ENCODE assay signal across 20 mouse cellular contexts in the genomic region with DNA sequence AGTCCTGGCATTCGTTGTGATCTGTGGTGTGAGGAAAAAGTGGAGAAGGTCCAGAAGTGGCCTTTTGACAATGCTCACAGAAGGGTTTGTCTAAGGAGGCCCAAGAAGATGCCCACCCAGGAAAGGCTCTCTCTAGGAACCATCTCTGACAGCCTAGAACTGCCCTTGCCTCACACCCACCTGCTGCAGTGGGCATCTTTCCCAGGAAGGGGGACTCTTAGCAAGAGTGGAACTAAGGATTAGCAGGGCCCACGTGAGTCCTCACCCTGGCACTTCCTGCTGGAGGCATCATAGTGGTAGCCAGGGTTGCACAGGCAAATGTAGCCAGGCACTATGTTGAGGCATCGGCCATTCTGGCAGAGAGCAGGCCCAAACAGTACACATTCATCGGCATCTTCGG. TPM values are rescaled to one million over a fixed set of nuclear protein-coding genes. Genes with fewer than 3 reads are reported as not detected.
DNase-seq lines count a peak whose midpoint lies in the region; ATAC-seq lines count a peak whose summit lies in the region.
"Had no signal": no experiment of that assay in that cellular context is flagged by ENCODE, and none has a peak within 500 bp of the region (broad histone marks: within the 10 kb centered on the region; RNA-seq: fewer than 3 reads in every experiment).

No protein-coding gene starts in this region.

- no peaks in the 10 kb centered on the region for H3K36me3 ChIP-seq in embryonic facial prominence, embryonic 13.5 days
- H3K36me3 ChIP-seq in embryonic facial prominence, embryonic 10.5 days (replicated peaks), result no peaks in the 10 kb centered on the region

- no peak overlapping the region for H3K27ac ChIP-seq in embryonic facial prominence, embryonic 13.5 days
- no peak overlapping the region for H3K27ac ChIP-seq in embryonic facial prominence, embryonic 10.5 days (replicated peaks)
- H3K27ac ChIP-seq in brown adipose tissue, adult 24 weeks (replicated peaks; ENCODE audit: low read depth, low read length), result peak overlapping the region; percentile 46

- H3K4me1 ChIP-seq in embryonic facial prominence, embryonic 13.5 days, result peaks cover 10% of the 10 kb centered on the region; the same call in 1 of the 2 replicates
- peaks cover 13% of the 10 kb centered on the region for H3K4me1 ChIP-seq in embryonic facial prominence, embryonic 10.5 days
- peaks cover 17% of the 10 kb centered on the region for H3K4me1 ChIP-seq in brown adipose tissue, adult 24 weeks (ENCODE audit: control insufficient read depth, insufficient read depth, insufficient read length, low read length)

- H3K4me3 ChIP-seq in embryonic facial prominence, embryonic 13.5 days, result no peak overlapping the region
- no peak overlapping the region for H3K4me3 ChIP-seq in embryonic facial prominence, embryonic 10.5 days
- H3K4me3 ChIP-seq in brown adipose tissue, adult 24 weeks (ENCODE audit: insufficient read depth, low read depth, low read length), result no peak overlapping the region

- peak overlapping the region; percentile 27; the same call in 1 of the 2 replicates for H3K9ac ChIP-seq in embryonic facial prominence, embryonic 13.5 days

- 67% methylated on average over 5 of the region's 5 CpGs for whole genome bisulfite sequencing in embryonic facial prominence, embryonic 13.5 days
- 73% methylated on average over 5 of the region's 5 CpGs for WGBS in embryonic facial prominence, embryonic 10.5 days

- H3K9me3 ChIP-seq in embryonic facial prominence, embryonic 13.5 days, result no peaks in the 10 kb centered on the region
- no peaks in the 10 kb centered on the region for H3K9me3 ChIP-seq in embryonic facial prominence, embryonic 10.5 days
- H3K9me3 ChIP-seq: G1E had no signal

- no peak for ATAC-seq in embryonic facial prominence, embryonic 13.5 days (ENCODE audit: insufficient number of reproducible peaks, insufficient read depth, low FRiP score, low TSS enrichment, low read depth)
- ATAC-seq: activated CD4-positive, CD25-positive, alpha-beta regulatory T cell, adult 4 months; CD4-positive, CD25-positive, alpha-beta regulatory T cell, adult 4 months; Patski had no signal

- no peak overlapping the region for H3K4me2 ChIP-seq in embryonic facial prominence, embryonic 13.5 days

- H3K27me3 ChIP-seq in embryonic facial prominence, embryonic 13.5 days, result no peaks in the 10 kb centered on the region
- 0 out of 2 replicates have a peak, but pooled peaks cover 6% of the 10 kb centered on the region for H3K27me3 ChIP-seq in embryonic facial prominence, embryonic 10.5 days (replicated peaks; ENCODE audit: low read depth, poor library complexity, severe bottlenecking)
- H3K27me3 ChIP-seq: Patski had no signal

- DNase-seq in cerebellum, postnatal 10 days, result peak; percentile 62 to 64
- DNase-seq in cerebellum, adult 9-10 months, result no peak
- DNase-seq in cerebellum, postnatal 14 days, result peak; percentile 42 to 61
- DNase-seq in cerebellum, postnatal 4 days (ENCODE audit: low spot score in 2 of 2), result no peak
- no peak for DNase-seq in embryonic facial prominence, embryonic 10.5 days (ENCODE audit: low spot score)
- no peak for DNase-seq in thymus, postnatal 36 days
- DNase-seq: adrenal gland, adult 2 months; adrenal gland, adult 8-10 months; adrenal gland, postnatal 10 days; adrenal gland, postnatal 25 days; adrenal gland, postnatal 36 days; B cell, adult 2 months; cerebellum, adult 11 months; cerebellum, adult 11-12 months had no signal

RNA-seq across cellular contexts. Expression of a gene that starts 13.0 kb away (rescaled TPM):
- 154 and 156 TPM in 2 replicates for polyA plus RNA-seq in embryonic facial prominence, embryonic 13.5 days (2015; fragmentation: Nextera tagmentation; extraction: Ambion mirVana)
- polyA plus RNA-seq in embryonic facial prominence, embryonic 10.5 days (2016; fragmentation: Nextera tagmentation; extraction: Ambion mirVana), result 135 and 141 TPM in 2 replicates
- polyA plus RNA-seq in brown adipose tissue, adult 24 weeks (2012; ENCODE audit: insufficient read depth, insufficient read length, missing spikeins), result 302 and 313 TPM in 2 replicates

RNA-seq across cellular contexts. Expression of a gene that starts 13.1 kb away (rescaled TPM):
- polyA plus RNA-seq in embryonic facial prominence, embryonic 13.5 days (2015; fragmentation: Nextera tagmentation; extraction: Ambion mirVana), result 78.2 and 79.1 TPM in 2 replicates
- 62.8 and 64.4 TPM in 2 replicates for polyA plus RNA-seq in embryonic facial prominence, embryonic 10.5 days (2016; fragmentation: Nextera tagmentation; extraction: Ambion mirVana)
- polyA plus RNA-seq in brown adipose tissue, adult 24 weeks (2012; ENCODE audit: insufficient read depth, insufficient read length, missing spikeins), result 210 and 264 TPM in 2 replicates

Comparison
In these comparisons a context has a peak if more than half of its experiments do, and no peak if none do; other contexts are left out.
1. DNase-seq: peak in cerebellum, postnatal 10 days (2 of 2) and cerebellum, postnatal 14 days (2 of 2); none in cerebellum, adult 9-10 months (single experiment), cerebellum, postnatal 4 days (0 of 2), embryonic facial prominence, embryonic 10.5 days (single experiment) and thymus, postnatal 36 days (0 of 2).